Mouse (Mus musculus) MN1 (cell line): ENCODE measurements around the gene Zscan20.

Source experiments
- DNase-seq: peaks from one replicate; pipeline ENCODE4 v3.0.0-alpha.2; 2016; ENCODE audit warnings: low spot score

Gene Zscan20

GRCm38 (mm10) chr4:128609925-128610402, at the start of gene Zscan20:
TSS of gene Zscan20 (minus strand) at chr4:128610098.
- DNase-seq, result peak; percentile 95

GRCm38 (mm10) chr4:128655446-128655845, 45.5 kb upstream of the Zscan20 start:
- peak; percentile 10 for DNase-seq

- DNase-seq, result peak; percentile 95
Measured at GRCm38 (mm10) chr4:128654505-128655381, 44.8 kb upstream of the Zscan20 start, which contains the start of gene Phc2. TSS of gene Phc2 (plus strand) at chr4:128654702.

GRCm38 (mm10) chr4:128652584-128653298, 42.8 kb upstream of the Zscan20 start:
- peak; percentile 92 for DNase-seq

- DNase-seq, result no peak
Measured at GRCm38 (mm10) chr4:128651530-128651929, 41.6 kb upstream of the Zscan20 start.

- no peak for DNase-seq
Measured at GRCm38 (mm10) chr4:128648567-128649255, 38.8 kb upstream of the Zscan20 start.

GRCm38 (mm10) chr4:128646762-128647161, 36.9 kb upstream of the Zscan20 start:
- no peak for DNase-seq

- no peak for DNase-seq
Measured at GRCm38 (mm10) chr4:128645896-128646295, 36.0 kb upstream of the Zscan20 start.

- peak; percentile 40 for DNase-seq
Measured at GRCm38 (mm10) chr4:128641766-128642717, 32.1 kb upstream of the Zscan20 start.

GRCm38 (mm10) chr4:128638265-128638923, 28.5 kb upstream of the Zscan20 start:
- no peak for DNase-seq

GRCm38 (mm10) chr4:128637250-128637649, 27.4 kb upstream of the Zscan20 start:
- DNase-seq, result no peak

GRCm38 (mm10) chr4:128635894-128636585, 26.1 kb upstream of the Zscan20 start:
- no peak for DNase-seq

GRCm38 (mm10) chr4:128635451-128635850, 25.6 kb upstream of the Zscan20 start:
- no peak for DNase-seq

- DNase-seq, result no peak
Measured at GRCm38 (mm10) chr4:128621109-128621508, 11.2 kb upstream of the Zscan20 start.

GRCm38 (mm10) chr4:128620572-128620971, 10.7 kb upstream of the Zscan20 start:
- no peak for DNase-seq

GRCm38 (mm10) chr4:128618963-128619362, 9.1 kb upstream of the Zscan20 start:
- DNase-seq, result no peak

GRCm38 (mm10) chr4:128618246-128618911, 8.5 kb upstream of the Zscan20 start, which contains the start of gene Tlr12:
TSS of gene Tlr12 (minus strand) at chr4:128618619.
- peak; percentile 28 for DNase-seq

GRCm38 (mm10) chr4:128617363-128618120, 7.6 kb upstream of the Zscan20 start:
- peak; percentile 45 for DNase-seq
